Mouse (Mus musculus) cerebellum, postnatal 10 days (tissue): Measurements from ENCODE around the gene Napa.

Source experiments
- DNase-seq, 2 experiments: peaks; one replicate each; pipeline ENCODE4 v3.0.0; 2021; ENCODE audit warnings: mixed read lengths in 2 of 2

Napa gene

GRCm38 (mm10) chr7:16098021-16099017, at the start of gene Napa:
TSS of gene Napa (plus strand) at chr7:16098458.
- DNase-seq = peak; percentile 99

- DNase-seq = no peak
Measured at GRCm38 (mm10) chr7:16048675-16049575, 49.3 kb upstream of the Napa start.

- no peak for DNase-seq
Measured at GRCm38 (mm10) chr7:16049576-16049915, 48.7 kb upstream of the Napa start.

GRCm38 (mm10) chr7:16050600-16050999, 47.7 kb upstream of the Napa start:
- peak in 1 of 2 experiments; percentile 19 for DNase-seq

- peak; percentile 89 to 90 for DNase-seq
Measured at GRCm38 (mm10) chr7:16051883-16052595, 46.2 kb upstream of the Napa start.

GRCm38 (mm10) chr7:16052684-16053083, 45.6 kb upstream of the Napa start:
- DNase-seq = peak; percentile 98

GRCm38 (mm10) chr7:16053105-16053504, 45.2 kb upstream of the Napa start:
- DNase-seq = no peak

- no peak for DNase-seq
Measured at GRCm38 (mm10) chr7:16054966-16055365, 43.3 kb upstream of the Napa start.

GRCm38 (mm10) chr7:16055665-16056064, 42.6 kb upstream of the Napa start:
- no peak for DNase-seq

GRCm38 (mm10) chr7:16056459-16057135, 41.7 kb upstream of the Napa start:
- peak; percentile 78 to 84 for DNase-seq

- DNase-seq = no peak
Measured at GRCm38 (mm10) chr7:16057136-16057534, 41.1 kb upstream of the Napa start.

- DNase-seq = peak; percentile 47 to 58
Measured at GRCm38 (mm10) chr7:16061219-16062098, 36.8 kb upstream of the Napa start, which contains the start of gene Zfp541. TSS of gene Zfp541 (plus strand) at chr7:16061814.

- no peak for DNase-seq
Measured at GRCm38 (mm10) chr7:16062099-16062420, 36.2 kb upstream of the Napa start.

GRCm38 (mm10) chr7:16063490-16063889, 34.8 kb upstream of the Napa start:
- no peak for DNase-seq

GRCm38 (mm10) chr7:16070846-16071245, 27.4 kb upstream of the Napa start:
- DNase-seq = no peak

GRCm38 (mm10) chr7:16071906-16072305, 26.4 kb upstream of the Napa start:
- DNase-seq = no peak

GRCm38 (mm10) chr7:16079947-16080346, 18.3 kb upstream of the Napa start:
- DNase-seq = peak; percentile 58 to 63

GRCm38 (mm10) chr7:16080581-16080980, 17.7 kb upstream of the Napa start:
- DNase-seq = peak; percentile 64 to 69

GRCm38 (mm10) chr7:16083361-16083760, 14.9 kb upstream of the Napa start:
- DNase-seq = no peak

- DNase-seq = no peak
Measured at GRCm38 (mm10) chr7:16087587-16087986, 10.7 kb upstream of the Napa start.

GRCm38 (mm10) chr7:16094592-16094991, 3.7 kb upstream of the Napa start:
- no peak for DNase-seq
